Mouse (Mus musculus): ENCODE measurements around the gene Olfr619.

The Olfr619 gene

DNA sequence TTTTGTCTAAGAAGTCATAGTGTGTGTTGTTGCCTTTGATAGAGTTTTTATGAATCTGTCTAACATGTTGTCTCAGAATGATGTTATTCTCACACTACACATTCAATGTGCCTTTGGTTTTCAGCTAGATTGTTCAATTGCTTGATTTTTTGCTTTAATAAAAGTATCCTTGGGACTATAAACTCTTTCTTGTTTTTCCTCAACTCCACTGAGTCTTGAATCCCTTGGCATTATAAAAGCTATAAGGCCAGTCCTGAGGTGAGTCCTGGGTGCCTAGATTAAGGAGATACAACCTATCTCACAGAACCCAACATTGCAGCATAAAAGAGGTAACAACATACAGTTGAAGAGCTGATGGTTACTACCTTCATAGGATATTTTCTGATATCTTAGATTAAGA is at the start of gene Olfr619:
Olfr619 (plus strand) TSS at position 301 of the 400 bp plus-strand sequence.
- no peak for DNase-seq (ENCODE audit: low spot score)

DNA sequence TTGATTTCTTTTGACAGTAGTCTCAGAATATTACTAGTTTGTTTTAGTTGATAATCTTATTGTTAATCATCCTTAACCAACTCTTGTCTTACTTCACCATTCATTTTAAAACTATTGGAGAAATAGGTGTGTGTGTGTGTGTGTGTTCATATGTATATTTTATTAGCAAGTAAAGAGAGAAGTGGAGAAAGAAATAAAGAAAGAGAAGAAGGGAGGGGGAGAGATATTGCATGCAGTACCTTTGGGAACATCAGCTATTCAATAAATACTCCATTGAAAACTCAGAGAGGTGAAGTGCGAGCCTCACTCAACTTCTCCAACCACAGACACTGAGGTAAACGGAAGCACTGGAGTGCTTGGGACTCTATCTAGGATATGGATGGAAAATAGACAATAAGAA is 44.6 kb upstream of the Olfr619 start, which contains the start of gene Olfr615:
Olfr615 (plus strand) TSS at position 301 of the 400 bp plus-strand sequence.
- no peak for DNase-seq (ENCODE audit: low spot score)

DNA sequence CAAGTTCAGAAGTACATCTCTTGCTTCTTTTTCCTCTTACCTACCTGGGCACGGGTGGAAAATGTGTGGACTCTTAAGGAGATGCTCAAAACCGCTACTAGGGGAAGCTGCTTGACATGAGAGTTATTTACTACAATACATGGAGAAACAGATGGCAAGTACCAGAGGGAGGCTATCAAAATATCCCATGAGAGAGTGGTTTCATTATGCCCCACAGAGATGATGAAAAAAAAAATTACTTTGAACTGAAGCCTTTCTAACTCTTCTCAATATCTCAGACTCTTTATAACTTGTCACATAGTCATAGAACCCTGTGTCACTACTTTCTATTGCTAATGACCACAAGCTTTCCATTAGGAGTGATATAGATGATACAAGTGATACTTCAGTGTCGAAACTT is 31.3 kb upstream of the Olfr619 start, which contains the start of gene Olfr616:
Olfr616 (minus strand) TSS at position 101 of the 400 bp plus-strand sequence.
- no peak for DNase-seq (ENCODE audit: low spot score)

DNA sequence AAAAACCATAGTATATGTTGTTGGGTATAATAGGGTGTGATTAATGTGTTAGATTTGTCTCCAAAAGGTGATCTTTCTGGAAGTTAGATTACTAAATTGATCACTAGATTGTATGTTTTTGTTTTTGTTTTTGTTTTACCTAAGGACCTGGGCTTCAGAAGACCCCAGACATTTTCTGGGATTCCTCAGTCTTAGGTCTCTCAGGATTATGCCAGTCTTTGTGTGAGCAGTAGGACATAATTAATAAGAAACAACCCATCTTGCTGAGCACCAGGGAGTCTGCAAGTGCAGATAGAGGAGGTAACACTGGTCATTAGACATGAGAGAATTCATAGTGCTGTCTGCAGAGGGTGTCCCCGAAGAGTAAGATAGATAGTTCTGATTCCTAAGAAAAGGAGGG is 27.6 kb upstream of the Olfr619 start, which contains the start of gene Olfr617:
Olfr617 (plus strand) TSS at position 301 of the 400 bp plus-strand sequence.
- DNase-seq (ENCODE audit: low spot score) = no peak

DNA sequence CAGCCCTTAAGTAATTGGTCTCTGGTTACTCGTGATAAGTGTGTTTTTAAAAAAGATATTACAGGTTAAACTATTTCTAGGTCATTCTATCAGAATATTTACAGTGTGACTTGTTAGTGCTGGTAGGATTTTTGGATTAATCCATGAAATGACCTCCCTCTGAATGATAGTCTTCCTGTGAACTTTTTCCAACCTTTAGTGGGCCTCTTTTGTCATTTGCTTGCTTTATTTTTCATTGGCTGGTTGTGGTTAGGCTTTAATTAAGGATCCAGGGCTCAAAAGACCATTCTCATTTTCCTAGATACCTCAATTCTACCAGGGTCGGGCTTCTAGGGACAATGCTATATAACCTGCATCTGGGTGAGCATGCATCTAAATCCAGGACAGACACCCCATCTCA is 10.6 kb upstream of the Olfr619 start, which contains the start of gene Olfr618:
Olfr618 (plus strand) TSS at position 301 of the 400 bp plus-strand sequence.
- DNase-seq (ENCODE audit: low spot score) = no peak

- no peak for DNase-seq (ENCODE audit: low spot score)
These were observed 7.0 kb downstream of the Olfr619 start for GRCm38 (mm10) chr7:103607425-103607824.

DNA sequence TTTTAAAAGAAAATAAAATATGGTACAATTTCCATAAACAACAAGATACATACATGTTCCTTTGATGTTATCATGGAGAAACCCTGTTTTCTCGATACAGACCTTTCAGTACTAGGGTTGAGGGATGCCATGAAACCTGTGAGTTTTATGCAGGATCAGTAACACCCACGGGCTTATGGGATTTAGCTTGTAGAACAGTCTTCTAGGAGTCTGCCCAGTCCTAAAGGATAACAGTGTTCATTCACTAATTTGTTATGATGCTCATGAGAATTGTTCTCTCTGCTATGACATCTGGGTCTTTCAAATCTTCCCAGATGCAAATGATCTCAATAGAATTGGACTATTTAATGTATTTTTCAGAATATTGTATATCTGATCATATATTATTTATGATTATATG is 12.1 kb downstream of the Olfr619 start, which contains the start of gene Olfr620:
Olfr620 (minus strand) TSS at position 101 of the 400 bp plus-strand sequence.
- DNase-seq (ENCODE audit: low spot score) = no peak

DNA sequence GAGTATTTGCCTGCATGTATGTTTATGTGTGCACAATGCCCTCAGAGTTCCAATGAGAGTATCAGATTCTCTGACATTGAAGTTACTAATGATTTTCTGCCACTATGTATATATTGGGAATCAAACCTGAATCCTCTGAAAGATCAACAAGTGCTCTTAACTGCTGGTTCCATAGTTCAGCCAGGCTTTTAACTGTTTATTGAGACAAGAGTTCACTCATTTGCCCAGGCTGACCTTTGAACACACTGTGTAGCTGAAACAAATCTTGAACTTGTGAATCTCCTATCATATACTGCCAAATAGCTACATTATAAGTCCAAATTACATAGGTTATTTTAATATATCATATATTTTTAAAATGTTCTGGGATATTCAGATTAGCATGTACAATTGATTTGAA is 36.4 kb downstream of the Olfr619 start:
- no peak for DNase-seq (ENCODE audit: low spot score)

GRCm38 (mm10) chr7:103642602-103643001 is 42.2 kb downstream of the Olfr619 start, which contains the start of gene Olfr622:
Olfr622 (minus strand) TSS chr7:103642702.
- no peak for DNase-seq (ENCODE audit: low spot score)

DNA sequence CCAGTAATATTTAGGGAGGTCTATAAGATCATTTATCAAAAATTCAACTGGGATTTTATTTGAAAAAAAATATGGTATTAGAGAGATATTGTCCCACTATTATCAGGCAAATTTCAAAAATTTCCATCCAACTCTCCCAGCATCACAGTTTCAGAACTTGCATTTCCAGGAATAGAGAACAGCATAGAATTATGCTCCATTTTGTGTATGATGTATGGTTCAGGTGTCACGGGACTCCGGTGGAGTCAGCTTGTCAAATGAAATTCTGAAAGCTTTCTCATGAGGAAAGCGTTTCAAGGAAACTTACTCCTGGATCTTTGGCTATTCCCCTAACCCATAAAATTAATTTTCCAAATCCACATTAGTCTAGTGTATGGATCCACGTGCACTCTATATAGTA is 43.7 kb downstream of the Olfr619 start:
- no peak for DNase-seq (ENCODE audit: low spot score)
